Mouse (Mus musculus) liver, embryonic 14.5 days (tissue): ENCODE results near the gene Ap1g1. TPM values are rescaled to one million over a fixed set of nuclear protein-coding genes. Genes with fewer than 3 reads are reported as not detected.

Experiments
- ATAC-seq: fragments of 200-750 bp; cut with Nextera tagmentation; 2 replicates; pipeline ENCODE4 v1.8.0; 2017; ENCODE audit warnings: moderate number of reproducible peaks, mild to moderate bottlenecking, moderate library complexity; ENCODE audit not compliant: insufficient read depth
- DNase-seq, 3 experiments: peaks; one replicate each; pipeline ENCODE4 v3.0.0-alpha.2; 2012 to 2013; ENCODE audit warnings: low read depth in 3 of 3, low spot score in 3 of 3
- H3K27ac ChIP-seq: fragments of 300-500 bp; sonication (generic); 2 replicates; pipeline ENCODE4 v1.5.1; 2014; ENCODE audit warnings: moderate library complexity, mild to moderate bottlenecking, control low read depth, inconsistent platforms
- H3K27me3 ChIP-seq: fragments of 300-500 bp; sonication (generic); 2 replicates; pipeline ENCODE4 v1.6.1; 2014; ENCODE audit warnings: mild to moderate bottlenecking, low read length, moderate library complexity; ENCODE audit not compliant: control insufficient read depth, insufficient read depth
- H3K36me3 ChIP-seq: fragments of 300-500 bp; sonication (generic); replicated peaks from 2 replicates; pipeline ENCODE4 v1.6.1; 2014; ENCODE audit warnings: low read depth; ENCODE audit not compliant: control insufficient read depth, insufficient read depth
- H3K4me1 ChIP-seq, 2 experiments: fragments of 200-500 bp in 1 of 2; fragments of 300-500 bp in 1 of 2; sonication (generic) in 1 of 2; replicated peaks; 2 replicates each; pipeline ENCODE4 v1.6.1; 2012 to 2014; ENCODE audit warnings: antibody characterized with exemption in 1 of 2, inconsistent platforms in 1 of 2, low read length in 1 of 2; ENCODE audit not compliant: control insufficient read depth in 2 of 2, insufficient read depth in 2 of 2
- H3K4me2 ChIP-seq: fragments of 300-500 bp; sonication (generic); 2 replicates; pipeline ENCODE4 v1.6.1; 2014; ENCODE audit warnings: low read depth, mild to moderate bottlenecking, control low read depth, moderate library complexity
- H3K4me3 ChIP-seq, 2 experiments: fragments of 200-500 bp in 1 of 2; fragments of 300-500 bp in 1 of 2; sonication (generic) in 1 of 2; 2 replicates each; pipeline ENCODE4 v1.5.1; 2012 to 2014; ENCODE audit warnings: low read depth in 2 of 2, low read length in 2 of 2, mild to moderate bottlenecking in 2 of 2, control low read depth in 1 of 2, inconsistent platforms in 1 of 2, moderate library complexity in 1 of 2; ENCODE audit not compliant: insufficient read depth in 1 of 2
- H3K9ac ChIP-seq: fragments of 300-500 bp; sonication (generic); replicated peaks from 2 replicates; pipeline ENCODE4 v1.6.1; 2014; ENCODE audit warnings: mild to moderate bottlenecking, control low read depth, moderate library complexity
- H3K9me3 ChIP-seq: fragments of 300-500 bp; sonication (generic); 2 replicates; pipeline ENCODE4 v1.6.1; 2016; ENCODE audit warnings: low read length, mixed read lengths; ENCODE audit not compliant: control insufficient read depth
- CTCF ChIP-seq: IDR thresholded peaks from 2 replicates; pipeline ENCODE4 v1.5.1; 2016; ENCODE audit warnings: antibody characterized with exemption, low read depth, control low read depth
- EP300 ChIP-seq: IDR thresholded peaks from 2 replicates; pipeline ENCODE4 v1.6.1; 2016; ENCODE audit warnings: antibody characterized with exemption, low read depth
- WGBS: fragments of 180-500 bp; shearing (Covaris S2); extraction: QIAGEN DNeasy Blood & Tissue Kit; methylation state at CpG from one replicate; pipeline ENCODE4 v1.1.7; 2014; ENCODE audit not compliant: insufficient replicate concordance; 5-methylcytosine and 5-hydroxymethylcytosine counted together
- polyA plus RNA-seq, 2 experiments: library from polyadenylated mRNA; depleted of rRNA in 1 of 2; stranded (reverse) in 1 of 2; unstranded in 1 of 2; fragments of >200 nt; fragmentation: Nextera tagmentation in 1 of 2; extraction: Ambion mirVana in 1 of 2; gene quantifications; 2 replicates each; pipeline versions ENCODE4 v1.2.1 to v1.2.3; 2012 to 2014

Gene Ap1g1
- polyA plus RNA-seq (2012; rRNA removed) (12.5 and 13.8 TPM in 2 replicates), polyA plus RNA-seq (2014; fragmentation: Nextera tagmentation; extraction: Ambion mirVana) (10.0 and 12.1 TPM in 2 replicates)

DNA sequence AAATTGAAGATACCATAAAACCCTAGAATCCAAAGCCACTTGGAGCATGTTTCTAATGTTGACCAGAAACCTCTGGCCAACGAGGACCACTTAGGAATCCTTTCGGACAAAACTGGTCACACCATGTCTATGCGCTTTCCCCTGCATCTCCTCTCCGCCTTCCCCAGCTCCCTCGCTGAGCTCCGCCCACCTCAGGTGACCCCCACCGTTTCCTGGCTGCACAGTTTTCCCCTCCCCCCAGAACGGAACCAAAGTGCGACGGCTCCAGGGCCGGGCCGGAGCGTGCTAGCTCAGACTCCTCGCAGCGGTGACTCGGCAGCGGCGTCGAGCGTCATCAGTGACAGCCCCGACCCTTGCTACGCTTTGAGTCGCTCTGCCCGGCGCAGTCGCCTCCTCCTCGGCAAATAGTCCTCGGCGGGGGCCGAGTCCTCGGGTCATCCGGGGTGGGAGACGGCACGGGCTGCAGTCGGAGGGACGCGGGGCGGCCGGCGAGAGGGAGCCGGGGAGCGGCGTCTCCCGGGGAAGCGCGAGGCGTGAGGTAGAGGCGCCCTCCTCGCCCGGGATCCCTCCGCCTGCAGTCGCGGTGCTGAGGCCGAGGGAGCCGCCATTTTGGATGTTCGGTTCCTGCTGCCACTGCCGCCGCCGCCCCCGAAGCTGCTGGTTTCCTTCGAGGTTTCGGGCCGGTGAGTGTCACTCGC is at the start of gene Ap1g1:
Ap1g1 (plus strand) TSS at position 275 of the 698 bp plus-strand sequence.
- peak; percentile 93 to 94 (median 94) for DNase-seq
- whole genome bisulfite sequencing, result under 1% methylated on average over 64 of the region's 64 CpGs

DNA sequence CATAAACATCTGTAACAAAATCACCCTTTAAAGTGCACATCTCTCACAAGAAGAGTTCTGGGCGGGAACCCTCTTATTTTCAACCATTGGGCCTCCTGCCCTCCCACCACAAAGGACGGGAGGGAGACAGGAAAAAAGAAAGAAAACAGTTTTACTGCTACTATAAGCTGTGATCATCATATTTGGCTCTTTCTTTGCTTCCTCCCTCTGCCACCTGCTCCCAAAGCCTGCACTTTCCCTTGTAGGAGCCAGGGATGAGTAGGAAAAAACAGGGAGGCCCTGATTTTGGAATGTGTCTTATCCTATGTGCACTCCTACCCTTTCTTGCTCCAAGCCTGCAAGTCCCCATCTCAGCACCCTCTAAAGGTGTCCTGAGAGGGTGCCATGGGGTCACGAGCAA is 47.3 kb upstream of the Ap1g1 start:
- no peak for DNase-seq
- Histone ChIP-seq H3K27ac (no peak overlapping the region), H3K4me3 (no peak overlapping the region), H3K9ac (no peak overlapping the region), H3K27me3 (no peaks in the 10 kb centered on the region), H3K9me3 (no peaks in the 10 kb centered on the region), H3K4me2 (no peak overlapping the region), H3K36me3 (peaks cover 7% of the 10 kb centered on the region), H3K4me1 (peaks cover 0 to under 1% of the 10 kb centered on the region in 2 experiments; a peak in 2 of 4 replicates)
- WGBS, result 59% methylated on average over 3 of the region's 3 CpGs
- TF ChIP-seq CTCF (no peak), EP300 (no peak)
- ATAC-seq, result no peak

More for the DNA sequence above, at the start of gene Ap1g1:
- TF ChIP-seq CTCF (no peak), EP300 (peak; percentile 41)
- Histone ChIP-seq H3K4me3 (peak within 1 kb of the TSS; percentile 77 to 79), H3K4me1 (peaks cover 13 to 14% of the 10 kb centered on the region in 2 experiments), H3K9ac (peak within 1 kb of the TSS; percentile 88), H3K27me3 (no peaks in the 10 kb centered on the region), H3K36me3 (no peaks in the 10 kb centered on the region), H3K27ac (peak within 1 kb of the TSS; percentile 79), H3K4me2 (peak within 1 kb of the TSS; percentile 93), H3K9me3 (no peaks in the 10 kb centered on the region)
- peak; percentile 99 for ATAC-seq

DNA sequence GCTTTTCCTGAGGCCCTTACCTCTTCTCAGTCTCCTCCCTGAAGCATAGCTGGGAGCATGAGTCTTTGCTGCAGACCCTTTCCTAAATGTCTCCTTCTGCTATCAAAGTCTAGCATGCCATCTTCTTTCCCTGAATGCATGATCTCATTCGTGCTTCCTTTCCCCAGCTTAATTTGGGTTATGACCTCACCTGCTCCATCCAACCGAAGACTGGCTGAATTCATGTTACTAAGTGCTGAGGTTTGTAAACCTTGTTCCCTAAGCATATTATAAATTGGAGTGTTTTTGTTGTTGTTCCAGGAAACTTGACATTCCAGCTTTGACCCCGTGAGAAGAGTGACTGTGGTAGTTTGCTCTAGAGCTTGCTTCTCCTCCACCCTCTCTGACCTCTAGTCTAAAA is 44.3 kb upstream of the Ap1g1 start:
- no peak for TF ChIP-seq EP300
- TF ChIP-seq CTCF, result no peak
- Histone ChIP-seq H3K4me2 (no peak overlapping the region), H3K9ac (no peak overlapping the region), H3K4me3 (no peak overlapping the region), H3K9me3 (no peaks in the 10 kb centered on the region), H3K36me3 (peaks cover 7% of the 10 kb centered on the region), H3K27ac (no peak overlapping the region), H3K4me1 (peaks cover 6% of the 10 kb centered on the region in 2 experiments; a peak in 3 of 4 replicates), H3K27me3 (no peaks in the 10 kb centered on the region)
- no peak for ATAC-seq
- no peak for DNase-seq
- 78% methylated on average over 3 of the region's 3 CpGs for WGBS

DNA sequence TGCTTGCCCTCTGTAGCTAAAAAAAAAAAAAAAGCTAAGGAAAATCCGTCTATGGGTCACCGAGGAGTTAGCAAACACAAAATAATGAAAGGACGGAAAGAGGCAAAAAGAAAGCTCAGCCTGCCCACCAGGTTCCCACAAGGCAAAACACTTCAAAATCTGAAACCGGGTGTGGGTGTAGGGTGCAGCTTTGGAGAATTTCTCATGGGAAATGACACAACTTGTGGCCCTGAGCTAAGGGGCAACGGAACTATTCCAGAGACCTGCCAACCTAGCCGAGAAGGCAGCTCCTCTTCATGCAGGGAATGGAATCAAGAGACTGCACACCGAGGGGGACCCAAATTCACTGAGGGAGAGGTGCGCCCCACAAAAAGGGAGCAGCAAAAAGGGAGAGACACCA is 41.5 kb upstream of the Ap1g1 start:
- 5% methylated on average over 8 of the region's 8 CpGs for WGBS
- TF ChIP-seq CTCF (no peak), EP300 (no peak)
- peak overlapping the region; percentile 86 for H3K4me2 ChIP-seq
- H3K9me3 ChIP-seq, result no peaks in the 10 kb centered on the region
- H3K36me3 ChIP-seq, result peaks cover 7% of the 10 kb centered on the region
- no peak for ATAC-seq
- H3K4me1 ChIP-seq, result peaks cover 6% of the 10 kb centered on the region in 2 experiments; a peak in 3 of 4 replicates
- H3K9ac ChIP-seq, result peak overlapping the region; percentile 97
- DNase-seq, result no peak
- H3K4me3 ChIP-seq, result peak overlapping the region; percentile 89 to 100
- H3K27me3 ChIP-seq, result no peaks in the 10 kb centered on the region
- no peak overlapping the region; the same call in 1 of the 2 replicates for H3K27ac ChIP-seq
